Mouse (Mus musculus) liver, adult 2 months (tissue): ENCODE results near the gene Fbn1.

Experiments used
- CTCF ChIP-seq: fragments of 200-500 bp; IDR thresholded peaks from 2 replicates; pipeline ENCODE4 v1.5.1; 2011; ENCODE audit warnings: low read depth, low read length, control low read depth
- POLR2A ChIP-seq: fragments of 200-500 bp; IDR thresholded peaks from 2 replicates; pipeline ENCODE4 v1.6.1; 2011; ENCODE audit warnings: low read length, control low read depth; ENCODE audit not compliant: insufficient read depth; ENCODE audit errors: extremely low read depth

DNA sequence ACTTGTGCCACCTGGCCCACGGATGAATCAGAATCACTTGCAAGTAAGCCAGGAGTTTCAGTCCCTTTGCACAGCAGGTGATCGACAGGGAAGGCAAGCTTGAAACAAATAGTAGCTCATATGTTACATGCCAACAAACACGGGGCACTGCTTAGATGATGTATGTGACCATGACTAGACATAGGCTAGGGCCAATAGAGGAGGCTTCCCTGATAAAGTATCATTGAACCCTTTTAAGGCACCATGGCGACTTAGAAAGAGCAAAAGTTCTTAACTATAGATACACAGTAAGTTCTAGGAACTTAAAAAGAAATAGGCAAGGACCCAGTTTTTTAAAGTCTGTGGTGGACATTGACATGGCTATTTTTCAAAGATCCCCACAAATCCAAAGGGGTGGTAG, at the start of gene Fbn1:
- no peak for TF ChIP-seq POLR2A
- no peak for TF ChIP-seq CTCF
